Mouse (Mus musculus): ENCODE results near the gene Pafah1b3. TPM values are rescaled to one million over a fixed set of nuclear protein-coding genes. Genes with fewer than 3 reads are reported as not detected.

The Pafah1b3 gene
- total and polyA plus RNA-seq, 3 experiments, result 85.6 to 180 (median 110) TPM

GRCm38 (mm10) chr7:25274571-25274970, 23.2 kb downstream of the Pafah1b3 start:
- Histone ChIP-seq H3K27ac (ENCODE audit: control insufficient read depth, low read depth, low read length) (peak overlapping the region; percentile 94), H3K27me3 (ENCODE audit: control insufficient read depth in 1 of 2, insufficient read depth in 2 of 2, low read length in 2 of 2) (no peaks in the 10 kb centered on the region), H3K36me3 (ENCODE audit: control insufficient read depth in 1 of 2, insufficient read depth in 2 of 2, low read length in 2 of 2) (peaks cover 0 to 52% of the 10 kb centered on the region in 2 experiments; a peak in 2 of 4 replicates), H3K79me2 (ENCODE audit: control insufficient read depth, insufficient read depth, low read length, poor library complexity) (peaks cover 30% of the 10 kb centered on the region), H3K9ac (ENCODE audit: control insufficient read depth, low read depth, low read length, poor library complexity, severe bottlenecking) (peak overlapping the region; percentile 52), H3K4me3 (ENCODE audit: control insufficient read depth in 1 of 2, insufficient read depth in 1 of 2, low read depth in 2 of 2, low read length in 2 of 2) (peak overlapping the region in 1 of 2 experiments; percentile 36; a peak in 2 of 4 replicates), H3K4me1 (ENCODE audit: control insufficient read depth in 1 of 2, insufficient read depth in 2 of 2, low read length in 2 of 2) (peaks cover 29 to 60% of the 10 kb centered on the region in 2 experiments), H3K9me3 (replicated peaks; ENCODE audit: insufficient read depth, low read length) (no peaks in the 10 kb centered on the region)
- peak; percentile 85 for DNase-seq (ENCODE audit: low read depth, low spot score)
- TF ChIP-seq GABPA (IDR thresholded peaks at IDR 0.05; ENCODE audit: low read depth, low read length) (no peak), TBP (IDR thresholded peaks at IDR 0.05; ENCODE audit: low read depth, low read length) (peak; percentile 85), MAX (IDR thresholded peaks at IDR 0.05; ENCODE audit: low read length) (peak; percentile 48), HCFC1 (IDR thresholded peaks at IDR 0.05; ENCODE audit: low read depth, low read length) (peak; percentile 39; the same call in 1 of the 2 replicates), MYC (IDR thresholded peaks at IDR 0.05; ENCODE audit: low read depth, low read length) (0 out of 2 replicates have a peak, but pooled peaks have one; percentile 21), MXI1 (IDR thresholded peaks at IDR 0.05; ENCODE audit: low read depth, low read length) (0 out of 2 replicates have a peak, but pooled peaks have one; percentile 21), ZNF384 (IDR thresholded peaks at IDR 0.05; ENCODE audit: low read depth, low read length) (no peak), NELFE (IDR thresholded peaks at IDR 0.05; ENCODE audit: low read depth, low read length) (peak; percentile 52), ELF1 (IDR thresholded peaks at IDR 0.05; ENCODE audit: low read depth, low read length) (no peak), POLR2A (IDR thresholded peaks at IDR 0.05; ENCODE audit: control insufficient read depth in 1 of 2, insufficient read depth in 1 of 2, low read depth in 1 of 2, low read length in 2 of 2, poor library complexity in 1 of 2) (peak in 1 of 2 experiments; percentile 38; a peak in 1 of 4 replicates), POLR2AphosphoS5 (IDR thresholded peaks at IDR 0.05; ENCODE audit: borderline replicate concordance, low read depth, low read length) (no peak)

GRCm38 (mm10) chr7:25273259-25274241, 24.2 kb downstream of the Pafah1b3 start:
- peak overlapping the region; percentile 54 for H3K9ac ChIP-seq (ENCODE audit: control insufficient read depth, low read depth, low read length, poor library complexity, severe bottlenecking)
- peaks cover 29 to 66% of the 10 kb centered on the region in 2 experiments for H3K4me1 ChIP-seq (ENCODE audit: control insufficient read depth in 1 of 2, insufficient read depth in 2 of 2, low read length in 2 of 2)
- no peaks in the 10 kb centered on the region for H3K27me3 ChIP-seq (ENCODE audit: control insufficient read depth in 1 of 2, insufficient read depth in 2 of 2, low read length in 2 of 2)
- DNase-seq (ENCODE audit: low read depth, low spot score), result peak; percentile 89
- H3K79me2 ChIP-seq (ENCODE audit: control insufficient read depth, insufficient read depth, low read length, poor library complexity), result peaks cover 37% of the 10 kb centered on the region
- peaks cover 0 to 56% of the 10 kb centered on the region in 2 experiments; a peak in 2 of 4 replicates for H3K36me3 ChIP-seq (ENCODE audit: control insufficient read depth in 1 of 2, insufficient read depth in 2 of 2, low read length in 2 of 2)
- H3K9me3 ChIP-seq (replicated peaks; ENCODE audit: insufficient read depth, low read length), result no peaks in the 10 kb centered on the region
- peak overlapping the region; percentile 6 to 36 for H3K4me3 ChIP-seq (ENCODE audit: control insufficient read depth in 1 of 2, insufficient read depth in 1 of 2, low read depth in 2 of 2, low read length in 2 of 2)
- H3K27ac ChIP-seq (ENCODE audit: control insufficient read depth, low read depth, low read length), result peak overlapping the region; percentile 94
- TF ChIP-seq ELF1 (IDR thresholded peaks at IDR 0.05; ENCODE audit: low read depth, low read length) (no peak), TCF12 (IDR thresholded peaks at IDR 0.05; ENCODE audit: low read depth, low read length) (peak; percentile 90), GATA1 (IDR thresholded peaks at IDR 0.05; ENCODE audit: low read depth, low read length) (peak; percentile 94), BHLHE40 (IDR thresholded peaks at IDR 0.05; ENCODE audit: borderline replicate concordance, low read depth, low read length) (peak; percentile 77), RAD21 (IDR thresholded peaks at IDR 0.05; ENCODE audit: low read depth, low read length) (no peak), MAX (IDR thresholded peaks at IDR 0.05; ENCODE audit: low read length) (peak; percentile 77), POLR2A (IDR thresholded peaks at IDR 0.05; ENCODE audit: control insufficient read depth in 1 of 2, insufficient read depth in 1 of 2, low read depth in 1 of 2, low read length in 2 of 2, poor library complexity in 1 of 2) (peak; percentile 44 to 65; a peak in 2 of 4 replicates), HCFC1 (IDR thresholded peaks at IDR 0.05; ENCODE audit: low read depth, low read length) (peak; percentile 58), USF2 (IDR thresholded peaks at IDR 0.05; ENCODE audit: borderline replicate concordance in 1 of 2, insufficient read depth in 1 of 2, low read depth in 1 of 2, low read length in 2 of 2) (no peak), CHD2 (IDR thresholded peaks at IDR 0.05; ENCODE audit: low read length) (peak; percentile 13; the same call in 1 of the 2 replicates), UBTF (IDR thresholded peaks at IDR 0.05; ENCODE audit: borderline replicate concordance, insufficient read depth, low read depth, low read length) (no peak), EP300 (IDR thresholded peaks at IDR 0.05; ENCODE audit: low read depth in 1 of 2, low read length in 2 of 2) (peak; percentile 94 to 97), KAT2A (conservative IDR thresholded peaks at IDR 0.05; ENCODE audit: low read depth, low read length) (peak; percentile 41; the same call in 1 of the 2 replicates), MXI1 (IDR thresholded peaks at IDR 0.05; ENCODE audit: low read depth, low read length) (peak; percentile 80), NELFE (IDR thresholded peaks at IDR 0.05; ENCODE audit: low read depth, low read length) (peak; percentile 64), MAFK (IDR thresholded peaks at IDR 0.05; ENCODE audit: borderline replicate concordance, low read depth, low read length) (0 out of 2 replicates have a peak, but pooled peaks have one; percentile 37), RCOR1 (IDR thresholded peaks at IDR 0.05; ENCODE audit: low read depth, low read length) (peak; percentile 71), NRF1 (IDR thresholded peaks at IDR 0.05; ENCODE audit: insufficient read depth, low read depth, low read length, poor library complexity, severe bottlenecking) (no peak), ETS1 (IDR thresholded peaks at IDR 0.05; ENCODE audit: low read depth, low read length) (peak; percentile 95), CTCF (IDR thresholded peaks at IDR 0.05 in 2 of 3, conservative IDR thresholded peaks at IDR 0.05 in 1 of 3; ENCODE audit: control insufficient read depth in 1 of 3, insufficient read depth in 1 of 3, low read depth in 2 of 3, low read length in 3 of 3, poor library complexity in 1 of 3, severe bottlenecking in 1 of 3) (no peak), ZMIZ1 (IDR thresholded peaks at IDR 0.05; ENCODE audit: low read depth, low read length) (no peak; the same call in 1 of the 2 replicates)
